Comparison of ENCODE assay signal across 23 mouse cellular contexts in the genomic region with DNA sequence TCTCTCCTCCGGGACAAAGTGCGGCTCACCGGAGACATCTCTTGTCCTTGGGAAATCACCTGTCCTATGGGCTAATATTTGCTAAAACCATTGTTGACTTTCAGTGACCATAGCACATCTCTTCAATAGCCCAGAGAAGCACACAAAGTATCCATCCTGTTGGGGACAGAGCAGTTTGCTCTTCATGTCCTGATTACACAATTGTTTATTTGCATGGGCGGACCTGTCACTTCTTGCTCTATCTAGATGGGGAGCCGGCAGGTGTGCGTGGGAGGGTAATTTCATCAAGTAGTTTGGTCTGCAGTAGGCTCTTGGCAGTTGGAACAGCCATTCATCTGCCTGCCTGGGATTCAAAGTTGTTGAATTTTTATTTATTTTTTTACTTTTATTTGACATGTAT. TPM values are rescaled to one million over a fixed set of nuclear protein-coding genes. Genes with fewer than 3 reads are reported as not detected.
DNase-seq lines count a peak whose midpoint lies in the region; ATAC-seq lines count a peak whose summit lies in the region.
"Had no signal": no experiment of that assay in that cellular context is flagged by ENCODE, and none has a peak within 500 bp of the region (broad histone marks: within the 10 kb centered on the region; RNA-seq: fewer than 3 reads in every experiment).

No protein-coding gene starts in this region.

- H3K4me3 ChIP-seq in liver, embryonic 15.5 days (replicated peaks) = no peak overlapping the region
- H3K4me3 ChIP-seq: erythroblast, embryonic 14.5 days; forebrain, embryonic 12.5 days; hindbrain, embryonic 10.5 days; intestine, embryonic 15.5 days; midbrain, embryonic 13.5 days had no signal

- peak; percentile 57 for DNase-seq in left cerebral cortex, postnatal 4 days
- no peak for DNase-seq in left cerebral cortex, postnatal 14 days (ENCODE audit: low spot score in 2 of 2)
- DNase-seq in brain, adult 2 months (ENCODE audit: low read depth, low spot score) = peak; percentile 49
- DNase-seq in gonadal fat pad, adult 2 months (ENCODE audit: low read depth) = peak; percentile 65
- DNase-seq in kidney, postnatal 10 days = no peak
- no peak for DNase-seq in gastrocnemius, postnatal 10 days
- DNase-seq: adrenal gland, postnatal 14 days; cerebellum, adult 11-12 months; forebrain, postnatal 0 days; heart, postnatal 14 days; kidney, adult 8-10 months; lung, postnatal 4 days; right cerebral cortex, postnatal 4 days had no signal

- peak overlapping the region; percentile 97 for H3K27ac ChIP-seq in liver, embryonic 15.5 days (replicated peaks)
- H3K27ac ChIP-seq: forebrain, embryonic 12.5 days; hindbrain, embryonic 10.5 days; intestine, embryonic 15.5 days; kidney, postnatal 0 days; midbrain, embryonic 13.5 days had no signal

- peaks cover 44% of the 10 kb centered on the region for H3K4me1 ChIP-seq in liver, embryonic 15.5 days (replicated peaks)

- ATAC-seq in liver, embryonic 15.5 days (ENCODE audit: insufficient read depth) = peak; percentile 10; the same call in 1 of the 2 replicates
- ATAC-seq: CD4-positive, CD25-positive, alpha-beta regulatory T cell, adult 4 months; forebrain, postnatal 0 days; hindbrain, embryonic 16.5 days; intestine, embryonic 15.5 days; midbrain, embryonic 13.5 days had no signal

- intact Hi-C loops in left cerebral cortex, postnatal 4 days (cut with DNase I) = no loop called here
- intact Hi-C loops in left cerebral cortex, postnatal 14 days (cut with DNase I) = no loop called here

- H3K27me3 ChIP-seq in liver, embryonic 15.5 days = no peaks in the 10 kb centered on the region
- H3K27me3 ChIP-seq: forebrain, embryonic 12.5 days; intestine, embryonic 15.5 days; midbrain, embryonic 13.5 days had no signal

- H3K9ac ChIP-seq in liver, embryonic 15.5 days = no peak overlapping the region
- H3K9ac ChIP-seq: forebrain, embryonic 12.5 days; forebrain, postnatal 0 days; intestine, embryonic 15.5 days; liver, embryonic 14.5 days; midbrain, embryonic 13.5 days had no signal

- WGBS in liver, embryonic 15.5 days (ENCODE audit: insufficient replicate concordance) = 81% methylated on average over 6 of the region's 6 CpGs

- no peaks in the 10 kb centered on the region for H3K36me3 ChIP-seq in liver, embryonic 15.5 days (replicated peaks)
- H3K36me3 ChIP-seq: forebrain, embryonic 12.5 days; hindbrain, embryonic 10.5 days; intestine, embryonic 15.5 days; midbrain, embryonic 13.5 days had no signal

- H3K9me3 ChIP-seq in liver, embryonic 15.5 days (replicated peaks) = no peaks in the 10 kb centered on the region
- H3K9me3 ChIP-seq: forebrain, embryonic 12.5 days; hindbrain, embryonic 10.5 days; intestine, embryonic 15.5 days; midbrain, embryonic 13.5 days had no signal

- no peak overlapping the region for H3K4me2 ChIP-seq in liver, embryonic 15.5 days
- H3K4me2 ChIP-seq: forebrain, embryonic 12.5 days; intestine, embryonic 15.5 days; midbrain, embryonic 13.5 days had no signal

RNA-seq across cellular contexts. Expression of a gene that starts 28.5 kb away (rescaled TPM):
- total RNA-seq in left cerebral cortex, postnatal 4 days (2021) = 10 to 100 TPM; 24.1 to 28.2 TPM
- 10 to 100 TPM; 25.5 to 31.3 TPM for total RNA-seq in left cerebral cortex, postnatal 14 days (2021)
- polyA plus RNA-seq in gonadal fat pad, adult 2 months (2012; rRNA removed) = 76.1 and 90.2 TPM in 2 replicates
- 8.5 and 11.9 TPM in 2 replicates for polyA plus RNA-seq in liver, embryonic 15.5 days (2015; fragmentation: Nextera tagmentation; extraction: Ambion mirVana)
- 10 to 100 TPM; 26.5 to 27.6 TPM for total RNA-seq in gastrocnemius, postnatal 10 days (2021)
- polyA plus RNA-seq: CD4-positive, CD25-positive, alpha-beta regulatory T cell, adult 4 months had no signal

Comparison
In these comparisons a context has a peak if more than half of its experiments do, and no peak if none do; other contexts are left out.
1. DNase-seq: peak in left cerebral cortex, postnatal 4 days (single experiment), brain, adult 2 months (single experiment) and gonadal fat pad, adult 2 months (single experiment); none in left cerebral cortex, postnatal 14 days (0 of 2), kidney, postnatal 10 days (single experiment) and gastrocnemius, postnatal 10 days (single experiment).